Mouse (Mus musculus) lung, postnatal 0 days (tissue): Measurements from ENCODE around the gene Hyal6.

Experiments
- CTCF ChIP-seq: IDR thresholded peaks from 2 replicates; pipeline ENCODE4 v1.5.1; 2016; ENCODE audit warnings: antibody characterized with exemption, mild to moderate bottlenecking
- EP300 ChIP-seq: IDR thresholded peaks from 2 replicates; pipeline ENCODE4 v1.6.1; 2016; ENCODE audit warnings: antibody characterized with exemption, mild to moderate bottlenecking, control low read depth

DNA sequence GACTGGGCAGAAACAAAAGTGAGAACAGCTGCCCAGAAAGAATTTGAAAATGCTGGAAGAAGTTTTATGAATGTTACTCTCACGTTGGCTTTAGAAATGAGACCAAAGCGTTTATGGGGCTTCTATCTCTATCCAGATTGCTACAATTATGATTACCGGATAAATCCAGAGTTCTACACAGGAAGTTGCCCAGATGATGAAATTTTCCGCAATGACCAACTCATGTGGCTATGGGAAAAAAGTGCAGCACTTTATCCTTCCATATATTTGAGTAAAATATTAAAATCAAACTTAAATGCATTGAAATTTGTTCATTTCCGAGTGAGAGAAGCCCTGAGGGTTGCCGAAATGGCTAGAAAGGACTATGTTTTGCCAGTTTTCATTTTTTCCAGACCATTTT lies 1.5 kb downstream of the Hyal6 start:
- TF ChIP-seq CTCF (no peak), EP300 (no peak)
